Mouse (Mus musculus): Measurements from ENCODE around the gene Prss40. TPM values are rescaled to one million over a fixed set of nuclear protein-coding genes. Genes with fewer than 3 reads are reported as not detected.

The Prss40 gene
- not detected in 2 replicates for polyA plus RNA-seq (2014; fragmentation: Nextera tagmentation; extraction: Ambion mirVana)

GRCm38 (mm10) chr1:34560843-34561242, at the start of gene Prss40:
TSS of gene Prss40 (minus strand) at chr1:34560943.
- Histone ChIP-seq H3K4me2 (ENCODE audit: low read length) (no peak within 1 kb of the TSS), H3K4me1 (ENCODE audit: control insufficient read depth, insufficient read depth, low read length) (no peaks in the 10 kb centered on the region), H3K9me3 (ENCODE audit: control insufficient read depth, low read length) (no peaks in the 10 kb centered on the region), H3K36me3 (ENCODE audit: control insufficient read depth, insufficient read depth, low read length) (no peaks in the 10 kb centered on the region), H3K27ac (replicated peaks; ENCODE audit: low read depth, low read length) (no peak within 1 kb of the TSS), H3K27me3 (ENCODE audit: control insufficient read depth, insufficient read depth, low read length) (no peaks in the 10 kb centered on the region), H3K4me3 (replicated peaks; ENCODE audit: low read depth, low read length) (no peak within 1 kb of the TSS), H3K9ac (replicated peaks; ENCODE audit: low read length) (no peak within 1 kb of the TSS)
- DNase-seq, result no peak
- no peak for ATAC-seq (ENCODE audit: low FRiP score, low TSS enrichment)
- WGBS, result 88% methylated on average over 15 of the region's 15 CpGs

- Histone ChIP-seq H3K4me3 (replicated peaks; ENCODE audit: low read depth, low read length) (no peak overlapping the region), H3K4me2 (ENCODE audit: low read length) (no peak overlapping the region), H3K9ac (replicated peaks; ENCODE audit: low read length) (no peak overlapping the region), H3K4me1 (ENCODE audit: control insufficient read depth, insufficient read depth, low read length) (no peaks in the 10 kb centered on the region), H3K27ac (replicated peaks; ENCODE audit: low read depth, low read length) (no peak overlapping the region), H3K9me3 (ENCODE audit: control insufficient read depth, low read length) (no peaks in the 10 kb centered on the region), H3K36me3 (ENCODE audit: control insufficient read depth, insufficient read depth, low read length) (no peaks in the 10 kb centered on the region), H3K27me3 (ENCODE audit: control insufficient read depth, insufficient read depth, low read length) (no peaks in the 10 kb centered on the region)
- peak; percentile 79; the same call in 1 of the 2 replicates for ATAC-seq (ENCODE audit: low FRiP score, low TSS enrichment)
- DNase-seq, result peak; percentile 93
- 15% methylated on average over 8 of the region's 8 CpGs for WGBS
Observed at GRCm38 (mm10) chr1:34602363-34602762, 41.6 kb upstream of the Prss40 start.

GRCm38 (mm10) chr1:34601323-34602047, 40.7 kb upstream of the Prss40 start:
- 79% methylated on average over 3 of the region's 3 CpGs for WGBS
- no peak overlapping the region for H3K4me2 ChIP-seq (ENCODE audit: low read length)
- H3K27ac ChIP-seq (replicated peaks; ENCODE audit: low read depth, low read length), result no peak overlapping the region
- H3K36me3 ChIP-seq (ENCODE audit: control insufficient read depth, insufficient read depth, low read length), result no peaks in the 10 kb centered on the region; the same call in 1 of the 2 replicates
- H3K9me3 ChIP-seq (ENCODE audit: control insufficient read depth, low read length), result no peaks in the 10 kb centered on the region
- ATAC-seq (ENCODE audit: low FRiP score, low TSS enrichment), result no peak
- H3K9ac ChIP-seq (replicated peaks; ENCODE audit: low read length), result no peak overlapping the region
- H3K4me3 ChIP-seq (replicated peaks; ENCODE audit: low read depth, low read length), result no peak overlapping the region
- H3K27me3 ChIP-seq (ENCODE audit: control insufficient read depth, insufficient read depth, low read length), result no peaks in the 10 kb centered on the region
- DNase-seq, result no peak
- no peaks in the 10 kb centered on the region for H3K4me1 ChIP-seq (ENCODE audit: control insufficient read depth, insufficient read depth, low read length)

GRCm38 (mm10) chr1:34600000-34600399, 39.3 kb upstream of the Prss40 start:
- Histone ChIP-seq H3K27ac (replicated peaks; ENCODE audit: low read depth, low read length) (no peak overlapping the region), H3K4me3 (replicated peaks; ENCODE audit: low read depth, low read length) (no peak overlapping the region), H3K4me2 (ENCODE audit: low read length) (no peak overlapping the region), H3K9ac (replicated peaks; ENCODE audit: low read length) (no peak overlapping the region), H3K9me3 (ENCODE audit: control insufficient read depth, low read length) (no peaks in the 10 kb centered on the region), H3K36me3 (ENCODE audit: control insufficient read depth, insufficient read depth, low read length) (peaks cover 10% of the 10 kb centered on the region; the same call in 1 of the 2 replicates), H3K4me1 (ENCODE audit: control insufficient read depth, insufficient read depth, low read length) (no peaks in the 10 kb centered on the region), H3K27me3 (ENCODE audit: control insufficient read depth, insufficient read depth, low read length) (no peaks in the 10 kb centered on the region)
- WGBS, result 74% methylated on average over 15 of the region's 15 CpGs
- no peak for ATAC-seq (ENCODE audit: low FRiP score, low TSS enrichment)
- DNase-seq, result no peak

- Histone ChIP-seq H3K27ac (replicated peaks; ENCODE audit: low read depth, low read length) (no peak overlapping the region), H3K4me3 (replicated peaks; ENCODE audit: low read depth, low read length) (no peak overlapping the region), H3K4me2 (ENCODE audit: low read length) (no peak overlapping the region), H3K27me3 (ENCODE audit: control insufficient read depth, insufficient read depth, low read length) (no peaks in the 10 kb centered on the region), H3K36me3 (ENCODE audit: control insufficient read depth, insufficient read depth, low read length) (peaks cover 65% of the 10 kb centered on the region), H3K4me1 (ENCODE audit: control insufficient read depth, insufficient read depth, low read length) (peaks cover 11% of the 10 kb centered on the region), H3K9me3 (ENCODE audit: control insufficient read depth, low read length) (no peaks in the 10 kb centered on the region), H3K9ac (replicated peaks; ENCODE audit: low read length) (no peak overlapping the region)
- no peak for ATAC-seq (ENCODE audit: low FRiP score, low TSS enrichment)
- WGBS, result 84% methylated on average over 22 of the region's 22 CpGs
- no peak for DNase-seq
Observed at GRCm38 (mm10) chr1:34587298-34588096, 26.8 kb upstream of the Prss40 start.

- Histone ChIP-seq H3K4me1 (ENCODE audit: control insufficient read depth, insufficient read depth, low read length) (peaks cover 14% of the 10 kb centered on the region), H3K36me3 (ENCODE audit: control insufficient read depth, insufficient read depth, low read length) (peaks cover 37% of the 10 kb centered on the region), H3K4me2 (ENCODE audit: low read length) (no peak overlapping the region), H3K4me3 (replicated peaks; ENCODE audit: low read depth, low read length) (no peak overlapping the region), H3K9me3 (ENCODE audit: control insufficient read depth, low read length) (no peaks in the 10 kb centered on the region), H3K9ac (replicated peaks; ENCODE audit: low read length) (no peak overlapping the region), H3K27me3 (ENCODE audit: control insufficient read depth, insufficient read depth, low read length) (0 out of 2 replicates have a peak, but pooled peaks cover 4% of the 10 kb centered on the region), H3K27ac (replicated peaks; ENCODE audit: low read depth, low read length) (no peak overlapping the region)
- DNase-seq (no peak), ATAC-seq (ENCODE audit: low FRiP score, low TSS enrichment) (no peak)
- 82% methylated on average over 4 of the region's 4 CpGs for WGBS
Observed at GRCm38 (mm10) chr1:34584736-34585135, 24.0 kb upstream of the Prss40 start.

GRCm38 (mm10) chr1:34583821-34584263, 23.1 kb upstream of the Prss40 start:
- Histone ChIP-seq H3K4me1 (ENCODE audit: control insufficient read depth, insufficient read depth, low read length) (peaks cover 16% of the 10 kb centered on the region), H3K4me2 (ENCODE audit: low read length) (no peak overlapping the region), H3K27me3 (ENCODE audit: control insufficient read depth, insufficient read depth, low read length) (0 out of 2 replicates have a peak, but pooled peaks cover 4% of the 10 kb centered on the region), H3K9me3 (ENCODE audit: control insufficient read depth, low read length) (no peaks in the 10 kb centered on the region), H3K36me3 (ENCODE audit: control insufficient read depth, insufficient read depth, low read length) (peaks cover 28% of the 10 kb centered on the region), H3K27ac (replicated peaks; ENCODE audit: low read depth, low read length) (no peak overlapping the region), H3K4me3 (replicated peaks; ENCODE audit: low read depth, low read length) (no peak overlapping the region), H3K9ac (replicated peaks; ENCODE audit: low read length) (no peak overlapping the region)
- 1% methylated on average over 4 of the region's 4 CpGs for WGBS
- ATAC-seq (ENCODE audit: low FRiP score, low TSS enrichment) (peak; percentile 55), DNase-seq (peak; percentile 80)

GRCm38 (mm10) chr1:34582218-34582617, 21.5 kb upstream of the Prss40 start:
- Histone ChIP-seq H3K27me3 (ENCODE audit: control insufficient read depth, insufficient read depth, low read length) (0 out of 2 replicates have a peak, but pooled peaks cover 4% of the 10 kb centered on the region), H3K27ac (replicated peaks; ENCODE audit: low read depth, low read length) (no peak overlapping the region), H3K9ac (replicated peaks; ENCODE audit: low read length) (no peak overlapping the region), H3K4me3 (replicated peaks; ENCODE audit: low read depth, low read length) (no peak overlapping the region), H3K36me3 (ENCODE audit: control insufficient read depth, insufficient read depth, low read length) (peaks cover 12% of the 10 kb centered on the region), H3K4me2 (ENCODE audit: low read length) (peak overlapping the region; percentile 12; the same call in 1 of the 2 replicates), H3K4me1 (ENCODE audit: control insufficient read depth, insufficient read depth, low read length) (peaks cover 21% of the 10 kb centered on the region), H3K9me3 (ENCODE audit: control insufficient read depth, low read length) (no peaks in the 10 kb centered on the region)
- DNase-seq (no peak), ATAC-seq (ENCODE audit: low FRiP score, low TSS enrichment) (no peak)
- 58% methylated on average over 6 of the region's 6 CpGs for WGBS

Measured in midbrain, embryonic 14.5 days (tissue).